Mouse (Mus musculus) liver (tissue): ENCODE results near the gene Nubp1.

ENCODE experiments used
- DNase-seq: peaks from one replicate; pipeline ENCODE4 v3.0.0-alpha.2; 2020; ENCODE audit warnings: mixed read lengths

The Nubp1 gene

DNA sequence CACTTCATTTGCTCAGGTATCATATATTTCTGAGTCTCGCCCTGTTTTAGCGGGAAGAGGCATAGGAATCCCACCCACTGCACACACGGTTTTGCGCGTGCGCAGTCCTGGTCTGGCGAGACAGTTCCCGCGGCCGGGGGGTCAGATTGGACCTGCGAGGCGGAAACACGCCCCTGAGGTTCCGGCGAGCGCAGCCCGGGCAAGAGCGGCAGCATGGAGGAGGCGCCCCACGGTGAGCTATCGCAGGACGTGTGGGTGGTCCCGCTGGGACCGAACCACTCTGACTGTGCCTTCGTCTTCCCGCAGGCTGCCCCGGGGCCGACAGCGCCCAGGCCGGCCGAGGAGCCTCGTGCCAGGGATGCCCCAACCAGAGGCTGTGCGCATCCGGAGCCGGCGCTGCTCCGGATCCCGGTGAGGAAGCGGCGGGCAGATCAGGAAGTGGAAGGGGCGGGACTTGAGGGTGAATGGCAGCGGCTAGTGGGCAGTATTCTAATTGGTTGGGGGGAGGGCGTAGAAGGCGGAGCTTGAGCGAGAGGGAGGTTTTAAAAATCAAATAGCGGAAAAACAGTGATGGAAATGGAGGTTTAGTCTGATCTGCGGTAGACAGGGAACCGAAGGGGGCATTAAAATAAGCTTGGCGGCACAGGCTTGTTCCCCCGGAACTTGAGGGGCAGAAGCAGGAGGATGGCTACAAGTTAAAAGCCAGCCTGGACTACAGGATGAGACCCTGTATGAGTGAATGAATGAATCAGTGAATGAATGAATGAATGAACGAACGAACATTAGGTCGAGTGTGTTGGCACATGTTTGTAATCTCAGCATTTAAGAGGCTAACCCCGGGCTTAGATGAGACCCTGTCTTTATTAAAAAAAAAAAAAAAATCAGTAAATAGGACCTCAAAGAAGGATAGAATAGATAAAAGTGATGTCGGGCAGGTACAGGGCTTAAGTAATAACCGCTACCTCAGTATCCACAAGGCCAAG, at the start of gene Nubp1:
Gene Nubp1, plus strand, starts transcription at position 185 of the 983 bp plus-strand sequence.
- DNase-seq = peak; percentile 97

DNA sequence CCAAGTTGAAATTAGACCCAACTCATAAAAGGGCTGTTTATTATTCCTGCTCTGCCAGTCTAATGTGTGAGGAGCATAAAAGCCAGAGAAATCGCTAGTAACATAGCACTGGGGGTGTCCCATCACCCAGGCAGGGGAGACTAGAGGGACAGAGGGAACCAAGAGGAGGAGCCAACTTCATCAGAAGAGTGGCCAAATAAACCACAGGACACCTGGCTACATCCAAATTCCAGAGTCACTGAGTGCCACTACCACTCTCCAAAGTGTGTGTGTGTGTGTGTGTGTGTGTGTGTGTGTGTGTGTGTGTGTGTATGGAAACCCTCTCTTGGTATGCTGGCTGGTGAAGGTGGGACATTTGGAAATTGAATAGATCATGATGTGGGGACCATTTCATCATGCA, 48.7 kb upstream of the Nubp1 start:
- no peak for DNase-seq

DNA sequence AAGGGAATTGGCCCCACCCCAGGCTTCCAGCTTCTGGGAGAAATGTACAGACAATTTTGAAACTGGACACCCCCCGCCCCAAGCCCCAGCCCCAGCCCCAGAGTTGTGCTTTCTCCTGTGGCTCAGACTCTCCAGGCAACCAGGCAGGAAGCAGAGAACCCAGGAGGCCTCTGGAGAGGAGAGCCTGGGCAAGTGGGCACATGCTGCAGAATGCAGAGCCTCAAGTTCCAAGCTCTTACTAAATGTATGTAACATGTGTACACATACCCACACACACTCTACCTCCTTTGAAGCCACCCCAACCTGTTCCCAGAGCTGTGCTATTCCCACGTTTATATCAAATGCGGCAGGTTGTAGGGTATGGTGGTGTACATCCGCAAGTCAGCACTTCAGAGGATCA, 46.0 kb upstream of the Nubp1 start:
- no peak for DNase-seq

DNA sequence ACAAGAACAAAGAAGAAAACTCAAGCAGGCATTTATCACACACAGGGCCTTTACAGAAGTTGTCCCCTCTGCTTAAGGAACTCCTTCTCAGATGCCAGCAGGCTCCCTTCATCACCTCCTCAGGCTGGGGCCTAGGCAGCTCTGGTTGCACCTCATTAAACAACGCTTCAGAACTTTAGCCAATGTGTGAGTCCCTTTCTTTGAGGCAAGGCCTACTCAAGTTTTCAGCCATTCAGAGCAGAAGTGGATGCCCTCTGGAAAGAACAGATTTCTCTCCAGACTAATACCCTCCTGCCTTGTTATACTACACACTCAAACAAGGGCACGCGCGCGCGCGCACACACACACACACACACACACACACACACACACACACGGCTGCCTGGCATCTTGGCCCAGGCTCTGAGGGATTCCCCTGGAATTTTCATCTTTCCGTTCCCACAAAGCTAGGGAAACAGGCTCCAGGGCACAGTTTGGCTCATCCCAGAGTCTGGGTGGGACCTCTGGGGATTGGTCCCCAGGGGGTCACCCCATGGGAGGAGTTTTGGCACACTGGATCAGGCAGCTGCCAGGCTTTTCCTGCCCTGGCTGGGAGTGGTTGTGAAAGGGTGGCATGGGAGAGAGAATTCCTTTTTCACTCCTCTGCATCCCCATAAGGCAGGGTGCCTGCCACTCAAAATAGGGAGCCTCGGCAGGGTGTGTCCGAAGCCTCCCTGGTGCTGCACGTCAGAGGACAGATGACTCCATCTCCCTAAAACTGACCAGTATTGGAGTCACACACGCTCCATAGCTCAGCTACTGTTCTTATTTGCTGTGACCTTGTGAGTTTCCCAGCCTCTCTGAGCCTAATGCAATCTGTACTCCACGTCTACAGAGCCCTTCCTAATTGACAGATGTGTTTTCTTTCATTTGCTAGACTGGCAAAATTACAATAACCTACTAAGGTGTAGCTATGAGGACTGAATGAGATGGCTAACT, 45.2 kb upstream of the Nubp1 start:
- no peak for DNase-seq

DNA sequence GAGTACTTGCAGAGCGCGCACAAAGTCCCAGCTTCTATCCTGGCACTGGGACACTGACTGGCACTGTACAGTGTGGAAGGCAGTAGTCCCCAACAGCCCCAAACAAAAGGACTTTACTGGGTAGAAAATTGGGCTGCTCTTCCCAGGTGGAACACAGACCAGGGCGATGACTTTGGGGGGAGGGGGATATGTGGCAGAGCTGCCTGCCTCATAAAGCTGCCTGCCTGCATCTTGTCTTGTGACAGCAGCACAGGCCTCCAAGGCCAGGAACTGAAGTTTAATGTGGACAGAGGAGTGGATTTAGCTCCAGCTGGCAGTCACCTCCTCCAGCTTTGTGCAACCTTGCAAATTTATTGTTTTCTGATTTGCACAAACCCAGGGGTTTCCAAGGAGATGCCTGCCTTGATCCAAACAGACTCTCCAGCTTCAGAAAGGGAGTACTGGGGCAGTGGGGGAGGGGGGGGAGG, 42.2 kb upstream of the Nubp1 start:
- DNase-seq = no peak

DNA sequence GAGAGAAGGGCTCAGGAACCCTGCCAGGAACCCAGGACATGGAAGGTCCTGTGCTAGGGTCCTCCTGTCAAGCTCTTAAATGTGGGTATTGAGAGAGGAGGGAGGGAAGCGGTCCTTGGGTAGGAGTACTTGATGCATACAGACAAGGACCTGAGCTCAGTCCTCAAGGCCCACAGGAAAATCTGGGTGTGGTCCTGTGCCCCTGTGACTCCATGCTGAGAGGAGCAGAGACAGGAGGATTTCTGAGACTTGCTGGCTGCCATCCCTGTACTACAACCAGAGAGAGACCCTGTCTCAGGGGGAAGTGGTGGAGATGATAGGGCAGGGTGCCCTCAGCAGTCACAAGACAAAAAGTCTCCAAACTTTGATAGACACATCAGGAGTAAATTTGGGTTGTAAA, 41.8 kb upstream of the Nubp1 start:
- DNase-seq = no peak

DNA sequence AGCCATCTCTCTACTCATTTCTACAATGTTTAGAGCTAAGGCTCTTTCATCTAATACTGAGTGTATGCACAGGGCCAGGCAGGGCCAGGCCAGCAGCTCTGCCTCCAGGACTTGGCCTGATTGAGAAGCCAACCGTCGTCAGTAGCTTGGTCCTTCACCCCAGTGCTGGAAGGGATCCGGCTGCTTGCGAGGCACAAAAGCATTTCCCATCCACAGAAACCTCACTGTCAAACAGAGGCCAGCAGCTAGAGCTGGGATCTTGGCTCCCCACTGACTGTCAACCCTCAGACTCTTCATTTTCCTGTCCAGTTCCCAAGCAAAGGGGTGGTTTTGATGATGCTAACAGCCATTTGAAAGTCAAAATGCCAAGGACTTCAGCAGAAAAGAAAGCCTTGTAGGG, 39.4 kb upstream of the Nubp1 start:
- no peak for DNase-seq

DNA sequence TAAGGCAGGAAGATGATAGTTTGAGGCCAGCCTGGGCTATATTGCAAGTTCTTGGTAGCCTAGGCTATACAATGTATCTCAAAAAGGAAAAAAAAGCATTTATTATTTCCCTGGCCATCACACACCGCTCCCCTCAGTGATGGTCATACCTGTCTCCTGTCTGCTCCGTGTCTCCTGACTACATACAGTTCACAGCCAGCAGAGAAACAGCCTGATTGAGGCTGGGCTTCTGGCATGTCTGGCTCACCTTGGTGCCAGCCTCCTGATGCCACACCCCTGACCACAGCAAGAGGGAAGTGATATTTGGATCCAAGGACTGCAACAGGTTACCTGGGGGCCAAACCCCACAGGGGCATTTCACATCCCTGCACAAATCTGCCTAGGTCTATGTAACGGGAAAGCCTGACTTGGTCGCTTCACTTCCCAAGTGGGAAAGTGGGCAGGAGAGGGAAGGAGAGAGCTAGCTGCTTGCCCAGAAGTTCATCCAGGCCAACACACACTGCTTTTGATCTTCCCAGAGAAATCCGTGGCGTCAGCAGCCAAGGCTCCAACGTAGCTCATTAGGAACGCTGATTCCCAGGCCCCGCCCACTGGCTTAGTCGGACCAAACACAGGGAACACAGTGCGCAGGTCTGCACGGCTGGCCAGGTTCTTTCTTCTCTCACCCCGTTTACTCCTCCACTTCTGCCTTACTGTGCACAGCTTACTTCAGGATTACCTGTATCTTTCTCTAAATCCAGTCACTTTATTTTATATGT, 37.3 kb upstream of the Nubp1 start:
- DNase-seq = peak; percentile 48

DNA sequence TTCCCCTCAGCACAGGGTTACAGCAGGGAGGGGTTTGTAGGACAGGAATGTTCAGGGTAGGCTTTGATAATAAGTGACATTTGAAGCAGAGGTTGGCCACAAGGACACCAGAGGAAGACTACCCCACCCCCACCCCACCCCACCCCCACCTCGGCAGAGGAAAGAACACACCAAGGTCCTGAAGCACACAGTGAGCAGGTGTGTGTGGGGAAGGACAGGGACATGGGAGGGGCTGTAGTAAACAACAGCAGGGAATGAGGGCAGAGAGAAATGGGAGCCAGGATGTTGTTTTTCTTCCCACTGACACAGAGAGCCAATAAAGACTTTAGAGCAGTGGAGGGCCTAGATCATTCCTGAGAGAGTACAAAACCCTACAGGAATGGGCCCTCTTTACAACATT, 34.5 kb upstream of the Nubp1 start:
- DNase-seq = no peak

DNA sequence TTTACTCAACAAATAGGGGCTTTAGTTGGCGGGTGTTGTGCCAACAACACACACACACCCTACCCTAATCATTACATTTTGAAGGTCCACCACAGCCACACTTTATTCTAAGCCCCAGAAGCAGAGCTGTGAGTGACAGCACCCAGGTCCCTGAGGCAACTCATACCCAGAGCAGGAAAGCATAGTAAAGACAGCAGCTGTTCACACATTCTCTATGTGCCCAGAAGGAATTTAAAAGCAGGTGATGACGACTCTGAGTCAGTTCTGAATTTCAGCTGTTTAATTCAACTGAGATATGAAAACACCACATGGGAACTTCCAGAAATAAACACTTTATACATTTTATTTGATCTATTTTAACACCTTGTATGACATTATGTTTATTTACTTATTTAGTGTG, 32.2 kb upstream of the Nubp1 start:
- no peak for DNase-seq

DNA sequence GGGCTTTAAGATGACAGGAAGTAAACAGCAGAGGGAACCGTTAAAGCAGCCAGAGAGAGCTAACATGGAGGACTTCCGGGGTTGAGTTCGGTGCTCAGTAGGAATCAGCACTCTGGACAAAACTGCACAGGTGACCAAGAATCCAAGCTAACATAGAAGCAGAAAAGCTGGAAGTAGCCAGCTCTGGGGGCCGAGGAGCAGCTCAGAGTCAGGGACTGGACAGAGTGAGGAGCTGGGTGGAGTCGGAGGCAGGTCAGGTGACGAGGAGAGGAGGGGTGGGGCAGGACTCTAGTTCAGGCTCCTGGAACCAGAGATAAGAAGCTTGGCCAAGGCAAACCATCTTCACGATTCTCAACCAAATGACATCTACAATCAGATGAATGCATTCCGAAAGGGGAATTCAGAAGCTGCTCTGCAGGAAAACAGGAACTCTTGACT, 27.7 kb upstream of the Nubp1 start:
- DNase-seq = peak; percentile 91

DNA sequence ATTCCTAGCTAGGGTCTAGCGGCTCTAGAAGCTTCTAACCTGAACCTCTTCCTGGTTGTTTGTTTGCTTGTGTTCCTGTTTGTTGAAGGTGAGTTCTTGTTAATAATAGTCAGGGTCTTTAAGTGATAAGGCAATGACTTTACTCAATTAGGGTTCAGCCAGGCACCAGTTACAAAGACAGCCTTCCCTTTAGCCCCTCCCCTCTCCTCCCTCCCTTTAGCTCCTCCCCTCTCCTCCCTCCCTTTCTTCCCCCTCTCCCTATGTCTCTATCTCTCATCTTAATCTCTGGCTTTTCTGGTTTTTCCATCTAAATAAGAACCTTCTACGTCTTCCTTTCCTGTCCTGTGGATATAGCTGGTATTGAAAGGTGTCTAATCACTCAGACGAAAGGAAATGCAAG, 27.2 kb upstream of the Nubp1 start:
- peak; percentile 60 for DNase-seq

DNA sequence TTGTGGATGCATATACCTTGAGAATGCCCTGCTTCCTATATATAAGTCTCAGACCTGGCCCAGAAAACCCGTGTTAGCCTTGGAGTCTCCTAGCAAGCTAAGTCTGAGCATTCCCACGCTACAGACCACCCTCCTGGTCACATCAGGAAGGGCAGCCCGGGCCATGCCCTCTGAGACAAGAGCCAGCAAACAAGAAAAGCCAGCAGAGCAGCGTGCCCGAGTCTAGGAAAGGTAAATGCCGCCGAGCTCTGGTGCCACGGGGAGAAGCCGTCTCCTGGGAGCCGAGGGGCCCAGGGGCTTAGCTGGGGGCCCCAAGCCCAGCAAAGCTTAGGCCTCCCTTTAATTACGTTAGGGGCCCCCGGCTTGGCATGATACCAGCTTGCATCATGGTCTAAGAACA, 26.5 kb upstream of the Nubp1 start:
- DNase-seq = no peak

DNA sequence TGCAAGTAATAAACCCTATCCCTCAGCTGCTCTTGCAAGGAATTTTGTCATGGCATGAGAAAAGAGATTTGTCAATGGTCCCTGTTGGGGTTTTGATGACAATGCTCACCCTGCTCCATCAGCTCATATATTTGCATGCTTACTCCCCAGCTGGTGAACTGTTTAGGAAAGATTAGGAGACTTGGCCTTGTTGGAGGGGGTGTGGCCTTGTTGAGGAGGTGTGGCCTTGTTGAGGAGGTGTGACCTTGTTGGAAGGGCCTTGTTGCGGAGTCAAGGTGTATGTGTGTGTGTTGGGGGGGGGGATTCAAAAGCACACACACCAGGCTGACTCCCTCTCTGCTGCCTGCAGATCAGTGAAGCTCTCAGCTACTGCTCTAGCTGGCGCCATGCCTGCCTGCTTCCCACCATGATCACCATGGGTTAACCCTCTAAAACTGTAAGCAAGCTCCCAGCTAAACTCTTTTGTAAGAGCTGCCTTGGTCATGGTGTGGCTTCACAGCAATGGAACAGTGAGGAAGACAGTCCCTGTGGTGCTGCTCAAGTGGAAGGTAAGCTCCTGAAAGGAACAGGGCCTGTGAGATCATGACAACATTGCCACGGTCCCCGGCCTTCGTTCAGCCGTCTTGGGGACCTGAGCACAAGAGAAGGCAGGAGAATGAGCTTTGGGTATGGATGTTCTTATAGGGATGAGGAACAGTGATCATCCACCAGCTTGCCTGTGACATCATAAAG, 22.9 kb upstream of the Nubp1 start:
- DNase-seq = peak; percentile 68

DNA sequence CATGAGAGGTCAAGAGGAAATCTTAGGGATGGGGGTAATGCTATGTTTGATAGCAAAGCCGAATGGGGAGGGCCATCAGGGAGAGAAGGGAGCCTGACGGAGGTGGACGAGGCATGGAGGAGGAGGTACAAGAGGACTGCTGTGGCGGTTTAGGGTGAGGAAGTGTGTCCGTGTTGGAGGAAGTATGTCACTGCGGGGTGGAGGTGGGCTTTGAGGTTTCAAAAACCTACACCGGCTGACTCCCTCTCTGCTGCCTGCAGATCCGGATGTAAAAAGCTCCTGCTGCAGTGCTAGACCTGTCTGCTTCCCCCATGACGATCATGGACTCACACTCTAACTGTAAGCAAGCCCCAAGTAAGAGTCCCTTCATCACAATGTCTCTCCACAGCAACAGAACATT, 19.2 kb upstream of the Nubp1 start:
- no peak for DNase-seq

DNA sequence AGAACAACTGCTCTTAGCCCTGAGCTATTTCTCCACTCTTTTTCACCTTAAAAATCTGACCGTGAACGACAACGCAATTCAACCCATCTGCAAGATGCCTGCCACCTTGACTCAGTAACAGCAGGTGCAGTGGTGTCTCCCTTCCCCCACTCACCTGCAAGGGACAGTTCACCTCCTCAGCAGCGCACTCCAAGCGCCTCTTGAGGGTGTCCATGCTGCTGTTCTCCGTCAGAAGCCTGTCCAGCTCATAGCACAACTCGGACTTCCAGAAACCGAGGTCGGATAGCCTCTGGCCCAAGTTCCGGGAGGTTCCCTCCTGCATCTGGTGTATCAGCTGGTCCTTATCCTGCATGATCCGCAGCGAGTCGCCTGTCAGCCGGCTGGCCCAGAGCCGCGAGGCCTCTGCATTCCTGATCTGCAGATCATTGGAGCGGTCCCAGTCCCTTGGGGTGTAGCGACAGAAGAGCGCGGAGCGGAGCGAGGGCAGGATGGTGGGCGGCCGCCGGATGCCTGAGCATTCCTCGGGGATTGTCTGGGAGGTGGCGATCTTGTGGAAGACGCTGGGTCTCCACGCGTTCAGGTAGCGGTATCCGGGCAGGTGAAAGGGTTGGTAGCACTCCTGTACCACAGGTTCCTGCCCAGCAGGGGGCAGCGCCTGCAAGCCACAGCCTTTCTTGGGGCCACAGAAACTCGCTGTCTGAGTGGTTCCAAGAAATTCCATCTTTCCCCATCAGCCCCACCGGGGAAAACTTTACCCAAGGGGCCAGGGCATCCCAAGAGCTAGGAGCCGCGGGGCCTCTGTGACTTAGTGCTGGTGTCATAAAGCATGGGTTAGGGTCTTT, 16.8 kb upstream of the Nubp1 start, which contains the start of gene Tekt5:
Gene Tekt5, minus strand, starts transcription at position 792 of the 842 bp plus-strand sequence.
- DNase-seq = peak; percentile 38

DNA sequence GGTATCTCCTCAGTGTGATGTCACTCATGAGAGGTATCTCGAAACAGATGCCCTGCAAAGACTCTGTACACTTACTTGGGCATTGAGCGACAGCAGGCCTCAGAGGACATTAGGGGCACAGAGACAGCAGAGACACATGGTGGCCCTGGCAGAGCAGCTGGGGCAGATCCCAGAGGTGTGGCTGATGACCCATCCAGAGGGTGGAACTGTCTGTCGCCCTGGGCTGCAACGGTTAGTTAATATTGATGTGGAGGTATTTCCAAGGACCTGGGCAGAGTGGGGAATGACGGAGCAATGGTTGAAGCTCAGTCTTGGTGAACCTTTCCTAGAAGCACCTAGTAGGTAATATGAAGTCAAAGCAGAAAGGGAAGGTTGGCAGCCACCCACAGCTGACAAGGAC, 13.0 kb upstream of the Nubp1 start:
- DNase-seq = no peak

DNA sequence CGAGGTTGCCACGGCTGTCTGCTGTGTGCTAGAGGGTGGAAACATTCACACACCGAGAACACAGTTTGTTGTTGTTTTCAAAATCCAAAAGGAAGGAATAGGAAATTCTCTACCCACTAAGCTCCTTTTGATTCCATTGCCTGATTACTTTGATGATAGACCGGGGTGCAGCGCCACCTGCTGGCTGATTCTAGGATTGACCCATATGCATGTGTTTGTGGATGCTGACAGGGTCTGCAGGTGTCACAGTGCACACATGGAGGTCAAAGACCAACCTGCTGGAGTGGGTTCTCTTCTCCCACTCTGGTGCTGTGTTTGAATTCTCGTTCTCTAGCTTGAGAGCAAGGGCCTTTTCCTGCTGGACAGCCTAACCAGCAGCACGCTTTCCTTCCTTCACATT, 12.6 kb upstream of the Nubp1 start:
- peak; percentile 82 for DNase-seq

DNA sequence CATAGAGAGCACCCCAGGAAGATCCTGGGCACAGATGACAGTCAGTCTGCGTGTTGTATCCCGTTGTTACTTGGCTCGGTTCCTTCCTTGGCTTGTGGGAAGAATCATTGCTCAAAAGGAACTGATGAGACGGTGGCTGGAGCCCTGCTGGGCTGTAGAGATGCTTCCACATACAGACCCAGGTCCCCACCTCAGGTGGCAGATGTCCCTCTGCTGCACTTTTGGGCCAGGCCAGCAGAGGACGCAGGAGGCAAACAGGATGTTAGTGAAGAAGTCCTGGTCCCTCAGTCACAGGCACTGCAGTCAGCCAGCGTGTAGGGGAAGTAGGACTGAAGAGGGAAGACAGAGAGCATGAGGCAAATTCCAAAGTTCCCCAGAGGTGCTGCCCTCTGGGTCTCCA, 4.2 kb downstream of the Nubp1 start:
- peak; percentile 18 for DNase-seq

DNA sequence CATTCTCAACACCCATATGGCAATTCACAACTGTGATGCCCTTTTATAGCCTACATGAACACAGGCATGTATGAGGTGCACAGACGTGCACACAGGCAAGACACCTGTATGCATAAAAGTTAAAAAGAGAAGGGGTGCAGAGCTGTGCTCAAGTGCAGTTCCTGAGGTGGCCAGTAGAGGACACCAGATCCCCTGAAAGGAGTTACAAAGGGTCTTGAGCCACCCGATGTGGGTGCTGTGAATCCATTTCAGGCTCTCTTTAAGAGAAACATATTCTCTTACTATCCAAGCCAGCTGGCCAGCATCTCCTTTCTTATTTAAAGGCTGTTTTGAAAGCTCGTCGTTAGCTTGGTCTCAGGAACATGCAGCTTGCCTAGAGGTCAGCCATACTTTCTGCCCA, 5.1 kb downstream of the Nubp1 start:
- no peak for DNase-seq
